Mouse (Mus musculus) heart, postnatal 4 days (tissue): ENCODE data around the gene Plxna2. TPM values are rescaled to one million over a fixed set of nuclear protein-coding genes. Genes with fewer than 3 reads are reported as not detected.
A peak's percentile ranks its signal among the peaks of the same experiment; 100 is the strongest.

ENCODE experiments used
- DNase-seq: peaks from one replicate; pipeline ENCODE4 v3.0.0; 2021
- total RNA-seq, 2 experiments: library from RNA; stranded (reverse); gene quantifications; 2 replicates each; pipeline ENCODE4 v1.2.3; 2021

Gene Plxna2
- total RNA-seq, 2 experiments from 2014 or later = 23.7 to 24.7 TPM

GRCm38 (mm10) chr1:194714138-194715031 lies 96.4 kb downstream of the Plxna2 start:
- no peak for DNase-seq

DNA sequence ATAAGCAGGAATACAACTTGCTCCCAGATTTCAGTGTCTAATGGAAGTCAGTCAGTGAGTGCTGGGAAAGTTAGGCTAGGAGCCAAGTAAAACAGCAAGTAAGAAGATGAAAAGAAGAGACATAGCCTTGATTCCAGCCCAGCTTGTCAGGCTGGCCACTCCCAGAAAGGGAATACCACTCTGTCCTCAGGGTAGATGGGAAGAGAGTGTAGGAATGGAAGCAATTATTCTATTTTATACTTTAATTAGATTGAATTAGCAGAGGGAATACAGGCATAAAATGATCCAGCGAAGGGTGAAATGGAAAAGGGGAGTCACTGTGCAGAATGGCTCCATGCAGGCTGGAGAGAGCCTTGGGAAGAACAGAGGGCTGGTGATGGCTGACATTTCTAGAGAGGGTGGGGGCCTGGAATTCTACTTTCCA lies 99.4 kb downstream of the Plxna2 start:
- no peak for DNase-seq

GRCm38 (mm10) chr1:194720406-194720805 lies 102.4 kb downstream of the Plxna2 start:
- DNase-seq = no peak

DNA sequence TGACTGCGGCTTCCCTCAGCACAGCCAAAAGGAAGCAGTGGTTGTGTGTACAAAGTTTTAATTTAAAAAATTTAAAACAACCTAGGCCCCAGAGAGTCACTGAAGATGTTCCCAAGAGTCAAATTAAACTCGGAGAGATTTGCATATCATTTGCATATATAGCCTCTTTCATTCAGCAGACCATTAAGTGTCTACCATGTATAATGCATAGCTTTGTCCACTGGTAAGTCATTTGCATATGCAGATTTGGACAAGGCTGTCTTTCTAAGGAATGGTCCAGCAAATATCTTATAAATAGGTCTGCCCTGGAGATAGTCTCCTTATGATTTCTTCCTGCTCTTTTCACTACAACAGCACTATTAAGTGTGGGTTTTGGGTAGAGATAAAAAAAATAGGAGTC lies 103.2 kb downstream of the Plxna2 start:
- no peak for DNase-seq

DNA sequence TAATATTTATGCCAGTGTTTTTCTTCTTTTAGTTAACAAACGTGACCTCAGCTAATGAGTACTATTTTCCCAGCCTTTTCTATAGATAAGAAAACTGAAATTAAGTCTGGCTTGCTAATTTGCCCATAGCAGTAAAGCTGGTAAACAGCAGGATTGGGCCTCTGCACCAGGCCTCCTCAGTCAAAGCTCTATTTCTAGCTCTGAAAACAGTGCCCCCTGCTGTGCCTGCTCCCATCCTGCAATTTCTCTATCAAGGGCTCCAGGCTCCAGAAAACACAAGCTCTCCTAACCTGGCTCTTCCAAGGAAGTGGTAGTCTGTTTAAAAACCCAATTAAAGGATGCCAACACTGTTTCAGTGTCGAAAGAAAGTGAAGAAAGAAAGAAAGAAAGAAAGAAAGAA lies 104.3 kb downstream of the Plxna2 start:
- DNase-seq = peak; percentile 86

- no peak for DNase-seq
These were observed 116.8 kb downstream of the Plxna2 start for GRCm38 (mm10) chr1:194734836-194735235.

GRCm38 (mm10) chr1:194739894-194740293 lies 121.9 kb downstream of the Plxna2 start:
- DNase-seq = peak; percentile 53

DNA sequence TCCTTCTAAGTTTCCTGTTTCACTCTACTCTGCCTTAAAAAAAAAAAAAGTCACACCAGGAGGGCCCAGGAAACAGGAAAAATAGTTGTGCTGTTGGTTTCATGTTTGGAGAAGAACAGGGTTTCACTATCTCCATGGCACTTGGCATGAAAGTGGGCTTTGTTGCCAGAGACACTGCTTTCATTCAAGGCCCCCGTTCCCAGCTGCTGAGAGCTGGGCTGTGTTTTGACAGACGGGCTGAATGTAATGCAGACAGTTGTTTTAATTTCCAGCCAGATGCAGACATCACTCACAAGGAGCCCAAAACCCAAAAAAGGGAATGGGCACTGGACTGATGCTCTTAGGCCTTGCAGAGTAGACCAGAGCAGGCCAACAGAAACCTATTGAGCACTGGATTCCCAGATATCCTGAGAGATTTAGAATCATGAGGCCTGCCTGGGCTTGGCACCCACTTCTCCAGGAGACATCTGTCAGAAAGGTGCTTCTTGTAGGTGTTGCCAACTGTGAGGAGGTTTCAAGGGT lies 124.9 kb downstream of the Plxna2 start:
- DNase-seq = no peak

GRCm38 (mm10) chr1:194745177-194745934 lies 127.3 kb downstream of the Plxna2 start:
- no peak for DNase-seq

DNA sequence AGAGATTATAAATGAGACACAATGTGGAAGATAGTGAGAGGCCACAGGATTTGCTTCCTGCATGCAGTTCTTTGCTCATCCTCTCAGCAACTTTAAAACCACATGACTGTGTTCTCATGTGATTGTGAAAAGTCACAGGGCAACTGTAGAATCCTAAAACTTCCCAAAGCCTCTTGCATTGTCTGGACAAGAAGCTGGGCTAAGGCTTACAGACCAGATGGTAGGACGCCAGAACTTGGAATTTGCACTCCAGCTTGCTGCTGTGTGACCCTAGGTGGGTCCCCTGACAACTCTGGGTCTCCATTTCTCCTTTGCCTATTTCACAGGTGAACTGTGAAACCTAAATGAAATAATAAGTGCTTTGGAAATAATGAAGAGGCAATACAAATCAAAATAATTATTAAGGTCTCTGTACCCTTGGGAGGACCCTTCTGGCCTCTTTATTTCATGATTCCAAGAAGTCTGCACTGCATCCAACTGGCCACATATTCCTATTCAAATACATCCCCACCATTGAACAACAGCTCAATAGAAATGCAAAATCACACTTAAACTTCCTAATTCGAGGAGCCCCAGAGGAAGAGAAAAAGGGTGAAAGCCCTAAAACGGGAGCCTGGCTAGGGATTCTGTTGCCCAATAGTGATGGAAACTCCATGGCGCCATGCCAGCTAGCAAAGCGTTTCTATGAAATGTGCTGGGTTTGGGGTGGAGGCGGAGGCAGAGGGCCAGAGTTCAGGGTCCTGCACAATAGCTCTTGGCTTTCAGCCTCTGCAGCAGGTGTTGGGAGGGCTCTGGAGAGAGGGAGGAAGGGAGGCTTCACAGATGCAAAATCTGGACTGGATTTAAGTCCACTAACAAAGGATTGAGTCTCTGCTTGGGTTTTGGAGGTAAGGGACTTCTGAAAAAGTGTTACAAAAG lies 128.6 kb downstream of the Plxna2 start:
- peak; percentile 77 for DNase-seq

- no peak for DNase-seq
These were observed 129.2 kb downstream of the Plxna2 start for GRCm38 (mm10) chr1:194747258-194747657.

DNA sequence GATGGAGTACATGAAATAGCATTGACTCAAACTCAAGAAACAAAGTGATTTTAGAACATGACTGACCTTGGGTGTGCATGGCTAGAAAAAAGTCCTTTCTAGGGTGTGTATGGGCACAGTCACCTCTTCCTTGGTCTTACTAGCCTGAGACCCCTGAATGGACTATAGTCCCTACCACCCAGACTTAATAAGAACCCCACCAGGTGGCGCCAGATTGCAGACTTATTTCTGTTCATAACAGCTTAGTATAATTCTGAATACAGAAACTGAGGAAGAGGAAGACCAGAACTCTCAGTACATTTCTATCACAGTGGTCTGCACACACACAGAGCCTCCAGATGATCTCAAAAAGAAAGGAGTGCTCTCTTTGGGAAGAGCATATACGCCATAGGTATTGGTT lies 135.2 kb downstream of the Plxna2 start:
- peak; percentile 73 for DNase-seq

DNA sequence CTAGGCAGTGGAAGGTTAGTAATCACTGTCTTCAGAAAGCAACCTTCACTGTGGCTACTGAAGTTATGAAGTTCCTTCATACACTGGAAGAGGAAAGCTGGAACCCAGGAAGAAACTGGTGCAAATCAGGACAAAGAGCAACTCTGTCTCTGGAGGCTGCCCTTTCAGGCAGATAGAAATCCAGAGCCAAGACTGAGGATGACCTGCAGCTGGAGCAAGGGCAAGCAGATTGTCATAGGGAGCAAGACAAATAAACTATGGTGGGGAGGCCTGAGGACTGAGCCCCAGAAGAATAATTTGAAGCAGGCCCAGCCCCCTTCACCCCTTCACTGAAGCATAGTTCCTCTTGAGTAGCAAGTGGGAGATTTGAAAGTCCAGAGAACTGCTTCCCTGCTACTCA lies 138.0 kb downstream of the Plxna2 start:
- DNase-seq = no peak

DNA sequence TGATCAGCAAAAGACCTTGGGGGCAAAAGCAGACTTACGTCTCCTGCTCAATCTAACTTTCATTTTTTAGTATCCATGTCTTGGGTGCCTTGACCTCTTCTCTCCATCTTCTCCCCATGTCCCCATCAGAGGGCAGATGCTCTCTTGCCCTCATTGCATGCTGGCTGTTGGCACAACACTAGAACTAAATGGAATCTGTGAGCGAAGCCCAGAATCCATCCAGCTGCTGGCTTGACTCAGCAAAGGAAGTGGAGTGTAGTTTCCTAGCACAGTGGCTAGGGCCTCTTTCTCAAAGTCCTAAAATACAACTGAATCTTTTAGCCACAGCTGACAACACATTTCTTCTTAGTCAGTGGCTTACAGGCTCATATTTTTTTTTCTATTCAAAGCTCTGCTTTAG lies 138.4 kb downstream of the Plxna2 start:
- DNase-seq = peak; percentile 15

GRCm38 (mm10) chr1:194756863-194757262 lies 138.8 kb downstream of the Plxna2 start:
- DNase-seq = no peak

GRCm38 (mm10) chr1:194761432-194762212 lies 143.6 kb downstream of the Plxna2 start:
- peak; percentile 42 for DNase-seq

DNA sequence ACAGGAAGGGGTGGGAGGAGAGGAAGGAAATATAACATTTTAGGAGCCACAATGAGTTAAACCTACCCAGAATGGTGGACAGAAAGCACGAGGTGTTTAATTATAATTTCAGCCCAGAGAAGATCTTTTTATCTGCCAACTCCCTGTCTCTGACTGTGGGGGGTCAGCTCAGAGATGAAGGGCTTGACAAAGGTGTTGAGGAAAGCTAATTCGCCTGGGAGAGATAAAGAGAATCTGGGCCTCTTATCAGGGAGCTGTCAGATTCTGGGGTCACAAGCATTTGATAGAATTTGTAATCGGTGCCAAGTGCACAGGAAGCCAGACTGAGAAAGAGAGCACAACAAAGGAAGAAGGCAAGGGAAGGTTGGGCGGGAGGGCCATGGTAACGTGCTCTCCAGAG lies 144.9 kb downstream of the Plxna2 start:
- DNase-seq = no peak

DNA sequence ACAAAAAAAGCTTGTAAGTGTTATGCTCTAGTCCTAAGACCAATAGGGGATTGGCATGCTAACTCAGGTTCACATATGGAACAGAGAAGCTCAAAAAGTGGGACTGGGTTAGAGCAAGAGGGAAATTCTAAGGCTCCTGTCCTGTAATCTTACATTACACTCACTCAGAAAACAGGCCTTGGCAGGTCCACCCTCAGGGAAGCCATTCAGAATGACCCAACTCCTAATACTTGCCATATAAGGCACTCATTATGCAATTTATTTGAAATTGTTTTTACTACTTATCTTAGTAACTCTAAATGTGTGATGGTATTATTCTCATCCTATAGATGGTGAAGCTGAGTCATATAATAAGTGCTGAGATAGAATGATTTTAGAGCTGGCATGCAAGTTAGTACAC lies 146.9 kb downstream of the Plxna2 start:
- no peak for DNase-seq

DNA sequence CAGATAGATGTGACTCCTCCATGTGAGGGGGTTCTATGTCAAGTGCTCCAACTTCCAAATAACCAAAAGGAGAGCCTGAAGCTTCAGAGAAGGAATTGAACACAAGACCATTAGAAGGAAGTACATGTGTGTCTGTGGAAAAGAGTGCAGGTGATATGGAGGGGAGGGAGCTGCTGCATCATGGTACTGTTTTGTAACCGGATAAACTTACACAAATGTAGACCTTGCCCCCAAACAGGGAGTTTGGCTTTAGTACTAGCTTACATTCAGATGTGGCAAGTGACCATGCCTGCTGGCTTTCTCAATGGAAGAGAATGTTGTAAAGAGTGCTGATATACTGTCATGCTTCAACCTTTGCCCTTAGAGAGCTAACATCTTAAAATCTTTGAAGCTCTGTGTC lies 150.8 kb downstream of the Plxna2 start:
- no peak for DNase-seq

DNA sequence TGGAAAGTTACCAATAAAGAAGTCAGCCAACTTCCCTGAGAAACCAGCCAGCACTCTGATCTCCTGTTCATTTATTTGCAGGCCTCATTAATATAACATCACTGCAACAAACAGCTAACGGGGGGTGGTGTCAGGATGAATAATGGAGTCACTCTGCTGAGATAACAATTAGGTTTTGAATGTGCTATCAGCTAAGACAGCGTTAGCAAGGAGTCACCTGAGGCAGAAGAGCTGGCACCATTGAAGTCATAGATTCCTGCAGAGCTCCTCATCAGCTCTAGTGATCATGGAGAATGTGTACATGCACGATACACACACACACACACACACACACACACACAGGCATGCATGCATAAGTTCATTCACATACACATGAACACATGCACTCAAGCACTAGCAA lies 154.0 kb downstream of the Plxna2 start:
- DNase-seq = no peak

DNA sequence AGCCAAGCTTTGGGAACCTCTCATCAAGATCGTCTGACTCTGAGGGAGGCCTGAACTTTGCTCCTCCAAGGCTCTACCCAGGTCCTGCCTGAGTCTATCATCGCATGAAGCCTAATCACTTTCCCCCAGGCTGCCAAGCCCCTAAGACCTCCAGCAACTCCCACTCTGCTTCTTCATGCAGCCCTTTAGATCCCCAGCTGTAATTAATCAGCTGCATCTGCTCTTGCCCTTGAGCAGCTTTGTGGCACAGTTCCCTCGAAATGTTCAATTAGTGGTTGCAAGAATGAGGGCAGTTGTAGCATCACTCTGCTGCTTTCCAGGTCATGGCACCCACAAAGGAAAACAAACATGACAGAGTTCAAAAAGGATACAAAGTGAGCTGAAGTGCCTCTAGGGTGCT lies 155.9 kb downstream of the Plxna2 start:
- DNase-seq = no peak

- DNase-seq = no peak
These were observed 156.3 kb downstream of the Plxna2 start for GRCm38 (mm10) chr1:194774350-194774749.
